Mouse (Mus musculus): Measurements from ENCODE around the gene Corin.

DNA sequence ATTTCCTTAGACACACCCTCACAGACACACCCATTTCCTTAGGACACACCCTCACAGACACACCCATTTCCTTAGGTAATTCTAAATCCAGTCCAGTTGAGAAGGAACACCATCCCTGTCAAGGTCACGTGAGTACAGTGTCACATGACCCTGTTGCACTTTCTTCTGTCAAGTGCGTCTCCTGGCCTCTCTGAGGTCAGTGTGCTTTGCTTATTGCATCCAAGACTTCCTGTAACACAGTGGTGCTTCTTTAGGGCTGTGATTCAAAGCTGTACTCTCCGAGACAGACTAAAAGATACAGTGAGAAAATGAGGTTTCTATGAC is 245.0 kb downstream of the Corin start:
- TF ChIP-seq CTCF (IDR thresholded peaks at IDR 0.05; ENCODE audit: low read depth, low read length), result no peak
- no peak for TF ChIP-seq POLR2A (IDR thresholded peaks at IDR 0.05; ENCODE audit: borderline replicate concordance, low read depth, low read length)

All from bone marrow macrophage, adult 2 months (primary cell).